Mouse (Mus musculus) lung, adult 2 months (tissue): ENCODE results near the gene Idua.

Experiments used
- CTCF ChIP-seq: fragments of 200-500 bp; IDR thresholded peaks from 2 replicates; pipeline ENCODE4 v1.5.1; 2011; ENCODE audit warnings: mild to moderate bottlenecking, low read length, control low read depth; ENCODE audit not compliant: insufficient read depth
- POLR2A ChIP-seq: fragments of 200-500 bp; IDR thresholded peaks from 2 replicates; pipeline ENCODE4 v1.6.1; 2011; ENCODE audit warnings: low read depth, mild to moderate bottlenecking, control low read depth, low read length, borderline replicate concordance; ENCODE audit errors: extremely low read depth

DNA sequence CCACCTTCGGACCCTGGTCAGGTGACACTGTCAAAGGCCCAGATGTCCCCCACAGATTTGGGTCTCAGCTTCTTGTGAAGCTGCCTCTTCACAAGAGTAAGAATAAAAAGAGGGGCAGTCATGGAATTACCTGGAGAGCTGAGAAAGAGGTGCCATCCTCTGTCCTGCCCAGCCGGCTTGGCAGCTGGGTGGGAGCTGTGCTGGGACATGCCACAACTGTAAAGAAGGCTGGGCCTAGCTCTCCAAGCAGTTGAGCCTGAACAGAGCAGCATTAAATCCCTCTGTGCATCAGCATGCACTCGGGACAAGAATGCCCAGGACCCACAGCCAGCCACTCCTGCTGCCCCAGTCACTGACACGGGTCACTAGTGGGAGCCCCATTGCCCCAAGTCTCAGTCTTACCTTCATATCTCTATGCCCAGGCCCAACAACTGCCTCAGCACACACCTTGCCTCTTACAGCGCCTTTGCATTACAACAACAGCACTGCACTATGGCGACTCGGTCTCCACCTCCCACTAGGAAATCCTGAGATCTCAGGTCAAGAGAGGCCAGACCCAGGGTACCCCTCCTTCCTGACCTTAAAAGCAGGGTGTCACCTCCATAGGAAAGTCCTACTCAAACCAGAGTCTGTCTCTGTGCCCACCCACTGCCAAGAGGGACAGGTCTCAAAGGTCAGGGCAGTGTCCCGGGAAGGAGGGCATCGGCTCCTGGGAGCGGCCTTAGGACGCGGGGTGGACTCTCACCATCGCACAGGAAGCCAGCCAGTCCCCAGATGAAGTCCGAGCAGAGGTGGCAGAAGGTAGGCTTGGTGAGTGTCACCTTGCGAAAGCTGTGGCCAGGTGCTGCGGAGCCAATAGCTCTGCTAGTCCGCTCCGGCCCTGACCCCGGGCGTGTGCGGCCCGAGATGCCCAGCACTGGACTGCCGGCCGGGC is at the start of gene Idua:
- TF ChIP-seq POLR2A (no peak), CTCF (no peak)
